8 mouse cellular contexts compared by ENCODE assay signal in the genomic region with DNA sequence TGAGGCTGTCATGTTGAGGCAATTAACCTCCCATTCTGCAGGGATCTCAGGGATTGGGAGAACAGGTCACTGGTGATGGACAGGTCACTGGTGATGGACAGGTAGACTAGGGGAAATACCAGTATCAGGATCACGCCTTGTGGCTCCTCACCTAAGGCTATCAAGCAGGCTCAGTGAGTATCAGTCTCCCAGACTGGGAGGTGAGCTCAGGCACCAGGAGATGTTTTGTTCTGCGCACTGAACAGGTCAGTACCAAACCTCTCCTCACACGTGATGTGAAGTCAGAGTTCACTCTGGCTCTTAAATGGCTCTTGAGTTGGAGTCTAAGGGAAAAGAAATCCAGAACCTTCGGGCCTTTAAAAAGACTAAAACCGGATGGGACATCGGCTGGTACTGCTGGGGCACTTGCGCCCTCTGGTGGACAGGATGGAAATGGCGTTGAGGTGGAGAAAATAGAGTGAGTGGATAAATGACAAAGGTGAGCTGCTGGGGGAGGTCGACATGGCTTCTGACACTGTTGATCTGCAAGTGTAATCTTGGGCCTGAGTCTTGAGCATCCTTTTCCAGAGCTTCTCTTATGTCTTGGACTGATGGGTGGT. TPM values are rescaled to one million over a fixed set of nuclear protein-coding genes. Genes with fewer than 3 reads are reported as not detected.
DNase-seq lines count a peak whose midpoint lies in the region; ATAC-seq and TF ChIP-seq lines count a peak whose summit lies in the region.

No protein-coding gene starts in this region.

- no peak overlapping the region for H3K27ac ChIP-seq in ES-Bruce4 (ENCODE audit: insufficient read depth, low read length)
- no peak overlapping the region for H3K27ac ChIP-seq in embryonic facial prominence, embryonic 12.5 days

- H3K36me3 ChIP-seq in ES-Bruce4 (ENCODE audit: control insufficient read depth, insufficient read depth, low read length, poor library complexity, severe bottlenecking), result no peaks in the 10 kb centered on the region
- H3K36me3 ChIP-seq in embryonic facial prominence, embryonic 12.5 days, result no peaks in the 10 kb centered on the region

- no peak overlapping the region for H3K9ac ChIP-seq in ES-Bruce4 (ENCODE audit: low read depth, poor library complexity, severe bottlenecking)
- H3K9ac ChIP-seq in embryonic facial prominence, embryonic 12.5 days, result no peak overlapping the region

- no peaks in the 10 kb centered on the region for H3K27me3 ChIP-seq in ES-Bruce4 (ENCODE audit: control insufficient read depth, insufficient read depth, low read length, poor library complexity, severe bottlenecking)
- H3K27me3 ChIP-seq in embryonic facial prominence, embryonic 12.5 days, result peaks cover 6% of the 10 kb centered on the region; the same call in 1 of the 2 replicates

- no peaks in the 10 kb centered on the region for H3K4me1 ChIP-seq in ES-Bruce4 (ENCODE audit: control insufficient read depth, insufficient read depth, low read length)
- peaks cover 18% of the 10 kb centered on the region; the same call in 1 of the 2 replicates for H3K4me1 ChIP-seq in embryonic facial prominence, embryonic 12.5 days

- TF ChIP-seq POLR2A in ES-Bruce4 (IDR thresholded peaks at IDR 0.05; ENCODE audit: insufficient read depth, low read length), result no peak

- WGBS in embryonic facial prominence, embryonic 12.5 days, result 14% methylated on average over 9 of the region's 9 CpGs

- peak; percentile 88 for DNase-seq in adrenal gland, postnatal 14 days
- peak; percentile 40 to 56 for DNase-seq in heart, adult 9 months (ENCODE audit: low spot score in 2 of 2)
- DNase-seq in kidney, postnatal 4 days, result peak; percentile 86 to 87
- DNase-seq in lung, postnatal 14 days, result peak; percentile 82
- DNase-seq in right cerebral cortex, postnatal 14 days, result peak; percentile 74
- DNase-seq in yolk sac, embryonic 10.5 days (ENCODE audit: low spot score), result peak; percentile 65

- H3K4me3 ChIP-seq in ES-Bruce4 (ENCODE audit: low read depth, low read length), result no peak overlapping the region
- no peak overlapping the region for H3K4me3 ChIP-seq in embryonic facial prominence, embryonic 12.5 days

- no peak overlapping the region for H3K4me2 ChIP-seq in embryonic facial prominence, embryonic 12.5 days (replicated peaks)

- no peak for TF ChIP-seq EP300 in ES-Bruce4 (IDR thresholded peaks at IDR 0.05; ENCODE audit: insufficient read depth, low read depth, low read length)

- TF ChIP-seq CTCF in ES-Bruce4 (IDR thresholded peaks at IDR 0.05; ENCODE audit: low read depth, low read length), result peak; percentile 95

- no peaks in the 10 kb centered on the region for H3K9me3 ChIP-seq in ES-Bruce4 (replicated peaks; ENCODE audit: control insufficient read depth, insufficient read depth, low read length, poor library complexity, severe bottlenecking)
- H3K9me3 ChIP-seq in embryonic facial prominence, embryonic 12.5 days, result no peaks in the 10 kb centered on the region

- ATAC-seq in embryonic facial prominence, embryonic 12.5 days (ENCODE audit: insufficient number of reproducible peaks, insufficient read depth, low FRiP score, low TSS enrichment), result peak; percentile 55; the same call in 1 of the 2 replicates

RNA-seq across cellular contexts. Expression of gene Trp53rkb, which starts 11.3 kb away (rescaled TPM):
- polyA plus RNA-seq in ES-Bruce4 (2011; ENCODE audit: insufficient read depth, insufficient read length, low read depth, missing spikeins), result 2.4 and 4.3 TPM in 2 replicates
- total RNA-seq in adrenal gland, postnatal 14 days (2021), result 4.4 and 6.4 TPM in 2 replicates
- polyA plus RNA-seq in embryonic facial prominence, embryonic 12.5 days (2016; fragmentation: Nextera tagmentation; extraction: Ambion mirVana), result 11.5 and 13.2 TPM in 2 replicates

RNA-seq across cellular contexts. Expression of gene Arfgef2, which starts 24.3 kb away (rescaled TPM):
- 25.8 and 28.3 TPM in 2 replicates for polyA plus RNA-seq in ES-Bruce4 (2011; ENCODE audit: insufficient read depth, insufficient read length, low read depth, missing spikeins)
- 49.3 and 54.7 TPM in 2 replicates for total RNA-seq in adrenal gland, postnatal 14 days (2021)
- 4.8 and 5.1 TPM in 2 replicates for polyA plus RNA-seq in embryonic facial prominence, embryonic 12.5 days (2016; fragmentation: Nextera tagmentation; extraction: Ambion mirVana)
